Mouse (Mus musculus): ENCODE results near the gene Tmbim1.
"Not testable (repeated sequence)": the region's sequence is repeated elsewhere in the genome, so short reads cannot be mapped to it uniquely, and the experiment has no call there.

The Tmbim1 gene

DNA sequence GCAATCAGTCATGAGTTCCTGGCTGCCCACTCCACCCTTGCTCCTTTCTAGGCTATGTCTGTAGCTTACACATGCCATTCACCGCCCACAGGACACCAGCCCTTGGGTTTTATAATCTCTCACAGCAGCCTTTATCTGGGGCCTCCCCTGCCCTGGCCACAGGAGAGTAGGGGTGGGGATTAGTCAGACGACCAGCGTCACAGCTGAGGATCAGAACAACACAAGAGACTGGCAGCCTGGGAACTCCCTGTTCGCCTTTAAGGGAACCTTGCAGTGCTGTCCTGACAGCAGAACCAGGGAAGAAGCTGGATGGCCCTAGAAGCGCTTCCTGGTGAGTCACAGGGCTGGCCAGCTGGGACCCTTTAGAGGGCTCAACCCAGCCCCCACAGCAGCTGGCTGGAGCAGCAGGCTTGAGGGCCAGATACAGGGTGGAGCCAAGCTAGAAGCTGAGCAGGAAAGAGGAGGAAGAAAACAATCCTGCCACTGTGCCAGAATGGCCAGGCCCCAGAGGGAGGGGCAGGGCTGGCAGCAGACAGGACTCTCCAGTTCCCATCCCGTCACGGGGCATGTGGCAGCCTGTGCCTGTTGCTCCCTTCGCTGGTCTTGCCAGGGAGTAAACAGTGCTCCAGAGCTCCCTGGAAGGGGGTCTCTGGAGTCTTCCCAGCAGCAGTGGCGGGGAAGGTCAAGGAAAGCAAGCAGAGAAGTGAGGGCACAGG lies 9.8 kb downstream of the Tmbim1 start:
- peak; percentile 89 for DNase-seq (ENCODE audit: low read depth, low spot score)

DNA sequence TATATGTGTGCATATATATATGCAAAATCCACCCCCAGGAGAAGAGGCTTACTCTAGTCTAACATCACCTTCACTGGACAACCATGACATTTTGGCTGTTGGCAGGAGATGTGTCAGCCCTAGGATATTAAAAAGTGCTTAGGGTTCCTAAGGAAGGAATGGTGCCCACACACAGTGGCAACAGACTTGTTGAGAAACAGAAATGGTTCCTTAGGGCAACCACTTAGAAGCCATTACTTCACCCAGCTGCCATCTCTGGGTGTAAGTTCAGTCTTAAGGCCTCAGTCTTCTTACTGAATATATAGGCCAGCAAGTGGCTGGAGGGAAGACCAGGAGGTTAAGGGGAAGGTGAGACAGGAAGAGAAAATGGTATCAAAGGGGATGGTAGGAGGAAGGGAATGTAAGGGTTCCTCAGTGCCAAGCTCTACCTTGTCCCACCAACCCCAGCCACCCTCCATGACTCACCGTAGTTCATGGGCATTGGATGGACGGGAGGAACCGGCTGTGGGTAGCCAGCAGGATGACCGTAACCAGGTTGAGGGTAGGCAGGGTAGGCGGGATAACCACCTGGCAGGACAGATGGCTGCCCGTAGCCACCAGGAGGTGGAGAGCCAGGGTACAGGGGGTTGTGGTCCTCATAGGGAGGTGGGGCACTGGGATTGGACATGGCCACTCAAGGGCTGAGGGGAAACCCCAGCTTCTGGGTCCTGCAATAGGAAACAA lies 10.5 kb downstream of the Tmbim1 start:
- no peak for DNase-seq (ENCODE audit: low read depth, low spot score)

DNA sequence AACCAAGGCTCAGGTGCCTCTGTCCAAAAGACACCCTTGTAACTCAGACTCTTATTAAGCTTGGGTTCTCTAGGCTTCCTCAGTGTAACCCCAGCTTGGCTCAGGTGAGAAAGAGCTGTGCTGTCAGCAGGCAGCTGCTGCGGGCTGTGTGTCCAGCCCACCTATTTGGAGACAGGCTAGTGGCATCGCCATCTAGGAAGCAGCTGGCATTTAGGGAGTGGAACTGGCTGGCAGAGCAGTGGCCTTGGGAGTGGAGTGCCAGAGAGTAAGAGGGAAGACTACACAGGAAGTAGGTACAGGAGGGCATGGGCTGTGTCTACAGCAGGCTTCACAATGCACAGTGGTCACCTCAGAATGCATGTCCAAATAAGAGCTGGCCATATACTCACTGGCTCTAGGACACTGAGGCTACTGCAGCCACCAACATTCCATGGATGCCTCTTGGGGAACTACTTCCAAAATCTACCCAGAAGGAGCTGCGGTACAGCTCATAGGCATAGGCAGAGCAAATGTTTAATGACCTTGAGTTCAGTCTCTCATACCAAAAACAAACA lies 11.3 kb downstream of the Tmbim1 start:
- no peak for DNase-seq (ENCODE audit: low read depth, low spot score)

DNA sequence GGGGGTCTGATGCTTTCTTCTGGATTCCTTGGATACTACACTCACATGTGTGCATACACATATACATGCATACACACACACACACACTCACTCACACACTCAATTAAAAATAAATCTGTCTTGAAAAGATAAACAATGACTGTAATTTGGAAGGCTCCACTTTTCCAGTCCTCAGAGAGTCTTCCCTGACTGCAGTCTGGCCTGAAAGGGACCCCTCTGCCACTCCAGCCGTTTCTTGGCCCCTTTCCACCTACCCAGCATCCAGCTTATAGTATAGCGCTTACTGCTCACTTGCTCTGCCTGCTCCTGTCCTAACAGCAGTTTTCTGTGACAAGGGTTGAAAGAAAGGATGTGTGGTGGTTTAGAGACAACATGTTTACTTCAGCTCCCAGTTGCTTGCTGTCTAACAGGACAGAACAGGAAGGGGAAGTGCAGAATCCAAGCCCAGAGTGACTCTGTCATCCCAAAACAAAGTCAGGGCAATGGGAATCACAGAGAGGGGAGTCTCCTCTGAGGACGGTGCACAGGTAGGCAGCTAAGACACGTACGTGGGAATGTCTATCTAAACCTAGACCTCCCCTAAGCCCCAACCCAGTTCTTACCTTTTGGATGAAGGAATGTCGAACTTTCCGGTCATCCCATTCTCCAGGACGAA lies 12.0 kb downstream of the Tmbim1 start:
- no peak for DNase-seq (ENCODE audit: low read depth, low spot score)

DNA sequence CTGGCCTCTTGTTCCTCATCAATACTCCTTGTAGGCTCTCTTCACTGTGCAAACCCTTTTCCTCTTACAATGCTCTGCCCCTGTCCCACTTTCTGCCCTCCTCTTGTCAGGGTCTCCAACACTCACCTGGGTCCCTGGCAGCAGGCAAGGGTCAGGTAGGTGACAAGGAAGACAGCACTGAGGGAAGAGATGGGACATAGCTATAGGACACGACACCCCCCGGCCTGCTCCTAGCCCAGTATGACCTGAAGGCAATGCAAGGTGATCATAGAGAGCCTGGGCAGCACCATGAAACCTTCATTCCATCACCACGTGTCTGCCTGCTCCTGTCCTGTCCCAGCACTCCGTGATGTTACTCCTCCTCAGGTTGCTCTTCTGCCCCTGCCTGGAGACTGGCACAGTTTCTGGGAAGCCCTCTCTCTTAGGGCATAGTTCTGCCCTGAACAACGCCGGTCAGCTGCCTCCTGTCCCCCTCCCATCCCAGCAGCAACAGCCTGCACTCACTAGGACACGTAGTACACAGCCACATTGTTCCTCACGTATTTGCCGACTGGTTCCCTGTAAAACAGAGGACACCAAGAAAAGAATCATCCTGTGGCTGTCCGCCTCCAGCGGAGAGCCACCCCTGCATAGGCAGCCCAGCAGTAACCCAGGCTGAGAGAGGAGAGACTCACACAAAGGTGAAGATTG lies 12.9 kb downstream of the Tmbim1 start:
- no peak for DNase-seq (ENCODE audit: low read depth, low spot score)

DNA sequence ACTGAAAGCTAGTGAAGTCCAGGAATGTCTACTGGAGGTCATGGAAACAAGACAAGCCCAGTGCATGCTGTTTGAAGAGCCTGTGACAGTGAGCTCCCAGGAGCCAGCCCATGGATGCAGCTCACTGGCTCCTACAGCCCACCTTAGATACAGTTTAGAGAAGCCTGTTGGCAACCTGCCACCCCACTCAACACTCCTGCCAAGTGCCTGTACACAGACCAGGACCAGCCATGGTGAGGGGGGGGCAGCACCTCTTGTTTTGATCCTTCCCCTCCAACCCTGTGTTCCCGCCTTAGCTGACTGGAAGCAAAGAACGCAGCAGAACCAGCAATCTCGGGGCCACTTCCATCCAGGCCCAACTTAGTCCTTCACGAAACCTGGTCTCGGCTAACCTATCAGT lies 15.3 kb downstream of the Tmbim1 start:
- DNase-seq (ENCODE audit: low read depth, low spot score) = no peak

DNA sequence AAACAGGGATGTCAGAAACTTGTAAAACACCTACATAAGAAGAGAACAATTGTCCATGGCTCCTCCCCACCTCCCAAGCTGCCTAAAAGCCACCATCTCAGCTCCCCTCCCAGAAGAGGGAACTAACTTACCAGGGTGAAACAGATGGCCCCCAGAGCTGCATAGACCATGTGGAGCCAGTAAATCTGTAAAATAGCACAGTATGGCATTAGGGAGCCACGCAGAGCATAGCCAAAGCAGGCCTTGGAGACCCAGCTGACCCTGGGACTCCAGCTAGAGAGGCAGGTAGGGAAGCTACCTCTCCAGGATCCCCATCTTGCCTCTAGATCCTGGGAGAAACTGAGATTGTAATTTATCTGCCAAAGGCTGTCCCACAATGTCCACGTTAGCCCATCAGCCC lies 15.7 kb downstream of the Tmbim1 start:
- DNase-seq (ENCODE audit: low read depth, low spot score) = no peak

DNA sequence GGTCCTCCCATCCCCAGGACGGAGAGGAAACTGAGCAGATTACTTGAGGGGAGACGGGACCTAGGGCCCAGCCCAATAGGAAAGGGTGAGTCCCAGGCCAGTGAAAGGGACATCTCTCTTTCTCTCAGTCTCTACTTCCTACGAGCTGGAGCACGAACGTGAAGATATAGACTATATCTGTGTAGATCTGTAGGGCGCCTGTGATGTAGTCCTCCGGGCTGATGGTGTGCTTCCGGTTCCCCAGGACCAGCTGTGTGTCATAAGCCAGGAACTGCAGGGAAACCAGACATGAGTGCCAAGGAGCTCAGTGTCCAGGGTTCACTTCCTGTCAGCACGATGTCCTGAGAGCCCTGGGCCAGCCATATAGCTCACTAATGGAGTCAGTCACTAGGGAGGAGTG lies 16.2 kb downstream of the Tmbim1 start:
- no peak for DNase-seq (ENCODE audit: low read depth, low spot score)

DNA sequence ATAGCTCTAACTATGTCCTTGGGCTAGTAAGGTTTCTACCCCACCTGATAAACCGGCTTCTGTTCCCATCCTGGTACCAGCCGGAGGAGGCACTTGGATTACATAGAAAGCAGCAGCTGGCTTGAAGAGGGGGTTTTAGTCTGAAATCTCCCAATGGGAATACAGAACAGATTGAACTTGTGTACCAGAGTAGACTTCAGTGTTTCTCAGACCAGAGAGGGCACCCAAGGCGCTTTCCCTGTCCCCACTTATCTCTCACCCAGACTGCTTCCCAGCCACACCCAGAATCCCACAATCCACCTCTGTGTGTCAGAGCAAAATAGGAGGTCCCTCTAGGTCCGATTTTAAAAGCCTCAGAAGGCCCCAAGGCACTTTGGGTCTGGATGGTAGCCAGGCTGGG lies 17.1 kb downstream of the Tmbim1 start:
- no peak for DNase-seq (ENCODE audit: low read depth, low spot score)

DNA sequence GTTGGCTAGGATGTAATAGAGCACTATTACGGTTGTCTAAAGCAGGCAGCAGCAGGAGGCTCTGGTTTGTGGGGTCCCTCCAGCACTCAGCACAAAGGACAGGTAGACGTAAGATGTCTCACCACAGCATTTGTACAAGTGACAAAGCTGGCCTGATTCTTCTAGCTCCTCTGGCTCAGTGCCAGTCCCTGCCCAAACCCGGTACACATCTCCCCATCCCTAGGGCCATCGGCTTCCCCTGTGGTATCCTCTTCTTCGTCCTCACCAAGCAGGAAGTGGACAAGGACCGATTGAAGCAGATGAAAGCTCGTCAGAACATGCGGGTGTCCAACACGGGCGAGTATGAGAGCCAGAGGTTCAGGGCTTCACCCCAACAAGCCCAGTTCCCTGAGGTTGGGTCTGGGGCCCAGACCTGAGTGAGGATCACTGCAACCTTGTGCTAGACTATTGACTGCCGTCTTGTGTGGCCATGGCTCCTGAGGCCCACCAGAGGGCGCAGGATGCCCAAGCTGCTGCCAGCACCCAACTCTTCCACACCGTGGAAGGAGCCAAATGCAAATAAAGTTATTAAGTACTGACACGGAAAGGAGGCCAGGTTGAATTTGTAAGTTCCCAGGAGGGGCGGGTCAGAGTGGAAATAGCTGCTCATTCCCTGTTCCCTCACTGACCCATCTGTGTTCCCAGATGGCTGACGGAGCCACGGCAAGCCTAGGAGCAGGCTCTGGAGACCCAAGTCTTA lies 18.4 kb downstream of the Tmbim1 start:
- DNase-seq (ENCODE audit: low read depth, low spot score) = not testable (repeated sequence)

DNA sequence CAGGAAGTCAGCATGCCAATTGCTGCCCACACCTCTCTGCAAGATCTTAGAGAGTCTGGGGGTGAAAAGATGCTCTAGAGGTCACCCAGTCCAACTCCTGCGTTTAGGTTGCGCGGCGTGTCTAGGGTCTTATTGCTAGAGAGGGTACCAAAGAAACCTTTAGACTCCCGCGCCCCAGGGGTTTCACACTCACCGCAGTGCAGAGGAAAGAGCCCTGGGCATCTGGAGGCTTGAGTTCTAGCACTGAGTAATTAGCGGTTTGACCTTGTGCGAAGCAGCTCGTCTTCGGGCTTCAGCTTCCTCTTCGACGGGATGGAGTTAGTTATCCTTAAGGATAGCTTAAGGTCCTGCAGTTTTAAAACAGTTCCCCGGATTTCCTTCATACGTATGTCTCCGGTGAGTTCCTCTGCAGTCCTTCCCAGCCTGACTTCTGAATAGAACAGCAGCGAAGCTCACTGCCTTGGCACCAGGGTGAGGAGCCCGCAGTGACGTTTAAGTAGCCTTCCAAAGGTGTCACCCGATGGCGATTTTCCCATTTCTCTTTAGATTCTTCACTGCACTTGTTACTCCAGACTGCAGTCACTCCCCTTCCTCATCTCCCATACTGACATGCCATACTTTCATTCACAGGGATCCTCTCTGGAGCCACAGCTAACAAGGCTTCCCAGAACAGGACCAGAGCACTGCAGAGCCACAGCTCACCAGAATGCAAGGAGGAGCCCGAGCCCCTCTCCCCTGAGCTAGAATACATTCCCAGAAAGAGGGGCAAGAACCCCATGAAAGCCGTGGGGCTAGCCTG lies 20.0 kb downstream of the Tmbim1 start:
- DNase-seq (ENCODE audit: low read depth, low spot score) = no peak

DNA sequence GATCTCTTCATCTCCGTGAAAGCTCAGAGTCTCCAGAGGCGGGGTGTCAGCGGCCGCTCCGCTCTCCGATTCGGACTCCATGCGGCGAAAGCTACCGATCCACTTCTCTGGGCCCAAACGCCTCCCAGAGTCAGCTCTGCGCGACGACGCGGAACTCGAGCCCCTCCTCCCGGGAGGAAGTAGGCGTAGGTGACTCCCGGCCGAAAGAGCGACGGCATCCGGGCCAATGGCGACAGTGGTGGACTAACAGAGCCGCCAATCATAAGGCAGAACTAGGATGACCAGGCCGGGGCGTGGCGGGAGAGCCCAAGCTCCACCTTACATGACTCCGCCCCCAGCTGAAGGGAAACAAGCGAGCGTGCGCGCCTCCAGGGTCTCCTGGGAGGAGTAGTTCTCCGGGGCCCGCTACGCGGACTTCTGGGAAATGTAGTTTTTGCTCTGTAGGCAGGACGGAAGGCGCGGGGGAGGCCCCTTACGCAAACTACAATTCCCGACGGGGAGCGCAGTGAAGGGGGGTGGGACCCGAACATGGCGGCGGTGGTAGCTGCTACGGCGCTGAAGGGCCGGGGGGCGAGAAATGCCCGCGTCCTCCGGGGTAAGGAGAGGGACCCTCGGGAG lies 20.8 kb downstream of the Tmbim1 start, which contains the start of the genes Aamp and Pnkd:
TSS of gene Aamp (minus strand) at position 196 of the 618 bp plus-strand sequence.
TSS of gene Pnkd (plus strand) at position 388 of the 618 bp plus-strand sequence.
- peak; percentile 100 for DNase-seq (ENCODE audit: low read depth, low spot score)

DNA sequence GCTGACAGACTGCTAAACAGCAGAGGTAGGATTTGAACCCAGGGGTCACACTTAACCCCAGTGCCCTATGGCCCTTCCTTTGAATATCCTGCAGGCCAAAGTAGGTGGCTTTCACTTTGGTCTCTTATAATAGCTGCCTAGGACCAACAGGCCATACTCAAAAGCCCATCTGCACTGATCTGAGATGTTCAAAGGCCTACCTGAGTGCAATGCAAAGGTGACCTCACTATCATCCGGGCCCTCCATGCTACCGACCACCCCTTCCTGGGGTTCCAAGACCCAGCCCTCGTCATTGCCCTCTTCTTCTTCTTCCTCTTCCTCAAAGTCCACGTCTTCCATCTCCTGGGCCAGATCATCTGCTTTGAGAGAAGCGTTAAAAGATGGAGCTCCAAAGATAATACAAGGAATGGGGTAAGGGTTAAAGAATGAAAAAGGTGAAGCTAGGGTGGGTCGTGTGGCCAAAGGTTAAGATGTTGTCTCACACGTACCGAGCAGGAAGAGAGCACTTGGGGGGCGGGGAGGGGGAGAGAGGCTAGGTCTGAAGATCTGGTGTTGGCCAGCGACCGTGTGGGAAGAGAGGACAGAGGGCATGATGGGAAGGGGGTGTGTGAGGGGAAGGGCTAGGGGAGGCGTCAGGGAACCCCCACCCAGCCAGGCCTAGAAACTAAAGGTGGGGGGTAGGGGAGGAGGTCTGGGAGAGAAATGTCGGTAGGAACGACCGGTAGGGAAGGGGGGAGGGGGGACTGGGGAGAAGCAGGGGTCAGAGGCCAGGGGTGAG lies 21.5 kb downstream of the Tmbim1 start:
- peak; percentile 38 for DNase-seq (ENCODE audit: low read depth, low spot score)

DNA sequence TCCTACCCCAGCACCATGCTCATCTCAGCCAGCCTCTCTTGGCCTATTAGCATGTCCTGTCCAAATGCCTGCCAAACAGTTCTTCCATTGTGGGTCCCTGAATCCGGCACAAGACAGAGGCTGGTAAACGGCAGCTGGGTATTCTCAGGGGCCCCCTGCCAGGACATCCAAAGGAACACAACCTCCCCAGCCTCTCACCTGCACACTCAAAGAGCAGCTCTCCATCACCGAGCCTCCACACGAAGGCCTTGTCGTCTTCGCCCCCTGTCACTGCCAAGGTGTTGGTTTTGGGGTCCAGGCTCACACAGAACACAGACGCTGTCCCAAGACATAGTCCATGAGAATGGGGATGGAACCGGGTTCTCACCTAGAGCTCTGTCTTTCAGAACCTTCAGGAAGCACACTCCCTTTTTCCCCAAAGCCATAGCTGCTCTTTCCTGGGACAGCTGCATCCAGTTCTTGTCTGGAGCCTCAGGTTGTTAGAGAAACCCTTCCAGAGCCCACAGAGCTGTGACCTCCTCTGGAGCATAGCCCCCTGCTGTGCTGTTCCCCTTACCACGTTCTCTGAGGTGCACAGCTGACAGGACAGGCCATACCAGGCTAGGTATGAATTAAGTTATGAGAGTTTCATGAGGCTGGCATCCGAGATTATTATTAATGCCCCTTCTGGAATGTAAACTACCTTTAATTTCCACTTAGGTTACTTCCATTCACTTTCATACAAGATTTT lies 22.4 kb downstream of the Tmbim1 start:
- no peak for DNase-seq (ENCODE audit: low read depth, low spot score)

DNA sequence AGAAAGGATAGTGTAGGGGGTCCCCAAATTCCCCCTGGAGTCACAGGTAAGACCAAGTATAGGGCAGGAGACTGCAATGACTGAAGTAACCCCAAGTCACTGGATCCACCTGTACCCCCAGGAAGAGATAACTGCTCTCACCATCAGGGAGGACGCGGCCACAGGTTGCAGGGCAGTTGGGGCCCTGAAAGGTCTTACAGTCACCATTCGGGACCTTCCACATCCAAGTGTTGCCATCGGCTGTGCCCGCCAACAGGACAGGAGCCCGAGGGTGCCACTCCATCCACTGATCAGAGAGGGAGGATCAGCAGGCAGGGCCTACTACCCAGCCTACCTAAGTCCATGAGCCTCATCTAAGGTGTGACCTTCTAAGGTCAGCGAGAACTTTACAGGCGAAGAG lies 23.5 kb downstream of the Tmbim1 start:
- DNase-seq (ENCODE audit: low read depth, low spot score) = no peak

DNA sequence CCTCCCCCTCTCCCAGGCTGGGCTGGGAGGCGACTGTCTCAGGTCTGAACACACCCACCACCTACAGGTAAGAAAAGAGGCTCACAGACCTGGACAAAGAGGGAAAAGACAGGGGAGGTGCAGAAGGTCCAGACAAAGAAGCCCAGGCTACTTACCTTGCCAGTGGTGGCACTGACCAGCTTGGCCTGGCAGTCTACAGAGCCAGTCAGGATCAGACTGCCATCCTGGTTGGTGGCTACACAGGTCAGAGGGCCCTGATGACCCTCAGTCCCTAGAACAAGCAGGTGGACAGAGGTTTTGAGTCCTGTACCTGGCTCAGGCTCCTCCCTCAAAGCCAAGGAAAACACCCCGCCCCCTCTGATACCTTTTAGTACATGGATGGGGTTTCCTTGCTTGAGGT lies 24.1 kb downstream of the Tmbim1 start:
- DNase-seq (ENCODE audit: low read depth, low spot score) = no peak

DNA sequence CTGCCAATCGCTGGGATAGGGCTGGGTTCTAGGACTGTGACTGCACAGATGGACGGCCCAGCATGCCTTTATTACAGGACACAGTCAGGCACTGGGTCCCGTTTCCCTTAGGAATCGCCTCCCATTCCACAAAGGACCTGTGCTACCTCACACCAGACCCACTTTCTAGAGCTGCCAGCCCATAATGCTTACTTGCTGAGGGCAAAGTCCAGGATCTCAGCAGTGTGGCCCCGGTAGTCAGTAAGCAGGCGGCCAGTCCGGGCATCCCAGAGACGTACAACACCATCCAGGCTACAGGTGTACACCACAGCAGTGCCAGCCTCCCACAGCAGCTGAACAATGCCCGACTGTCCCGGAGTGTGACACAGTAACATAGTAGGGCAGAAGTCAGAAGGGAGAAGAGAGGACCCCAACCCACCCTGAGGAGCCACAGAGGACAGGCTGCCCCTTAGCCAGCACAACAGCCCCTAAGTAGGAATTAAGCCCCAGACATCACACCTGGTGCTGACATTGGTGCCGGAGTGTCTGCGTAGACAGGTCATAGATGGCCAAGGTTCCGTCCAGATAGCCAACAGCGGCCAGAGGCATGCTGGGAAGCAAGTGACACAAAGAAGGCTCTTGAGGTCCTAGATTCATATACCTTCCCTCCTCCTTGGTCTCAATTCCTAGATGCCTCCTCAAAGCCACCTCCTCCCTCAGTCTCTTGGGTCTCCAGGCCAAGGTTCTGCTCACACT lies 24.7 kb downstream of the Tmbim1 start:
- DNase-seq (ENCODE audit: low read depth, low spot score) = no peak

DNA sequence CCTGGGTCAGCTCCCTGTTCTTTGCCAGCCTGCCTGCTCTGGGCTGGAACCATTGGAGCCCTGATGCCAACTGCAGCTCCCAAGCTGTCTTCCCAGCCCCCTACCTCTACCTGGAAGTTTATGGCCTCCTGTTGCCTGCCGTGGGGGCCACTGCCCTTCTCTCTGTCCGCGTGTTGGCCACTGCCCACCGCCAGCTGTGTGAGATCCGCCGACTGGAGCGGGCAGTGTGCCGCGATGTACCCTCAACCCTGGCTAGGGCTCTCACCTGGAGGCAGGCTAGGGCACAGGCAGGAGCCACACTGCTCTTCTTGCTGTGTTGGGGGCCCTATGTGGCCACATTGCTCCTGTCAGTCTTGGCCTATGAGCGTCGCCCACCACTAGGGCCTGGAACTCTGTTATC lies 26.4 kb downstream of the Tmbim1 start:
- no peak for DNase-seq (ENCODE audit: low read depth, low spot score)
